Mouse (Mus musculus): ENCODE measurements at regions not wholly inside any gene's neighbourhood (a gene's known extent, or its start where the extent isn't known, plus 50 kb on each side); places are given as distances from the start of the nearest gene placed in this dataset.
"Not testable (repeated sequence)": the region's sequence is repeated elsewhere in the genome, so short reads cannot be mapped to it uniquely, and the experiment has no call there.

- Histone ChIP-seq H3K4me2 (replicated peaks; ENCODE audit: low read depth, low read length) (no peak overlapping the region), H3K36me3 (ENCODE audit: control insufficient read depth, insufficient read depth, low read length) (no peaks in the 10 kb centered on the region), H3K27me3 (ENCODE audit: control insufficient read depth, insufficient read depth, low read length) (no peaks in the 10 kb centered on the region), H3K4me1 (replicated peaks; ENCODE audit: control insufficient read depth, insufficient read depth, low read length) (no peaks in the 10 kb centered on the region), H3K9me3 (ENCODE audit: control insufficient read depth, low read length) (no peaks in the 10 kb centered on the region), H3K9ac (ENCODE audit: low read depth, low read length) (no peak overlapping the region), H3K27ac (ENCODE audit: low read depth, low read length) (no peak overlapping the region), H3K4me3 (ENCODE audit: low read depth, low read length) (no peak overlapping the region)
- DNase-seq (ENCODE audit: low spot score) (no peak), ATAC-seq (ENCODE audit: low FRiP score) (no peak)
- 75% methylated on average over 1 of the region's 1 CpGs for WGBS
Observed at GRCm38 (mm10) chr2:100252006-100252405, 1372.5 kb upstream of the Rag2 start.

- DNase-seq (ENCODE audit: low spot score), result peak; percentile 14
Observed at GRCm38 (mm10) chr2:100259136-100259853, 1365.2 kb upstream of the Rag2 start.

GRCm38 (mm10) chr2:100306516-100306915, 1318.0 kb upstream of the Rag2 start:
- Histone ChIP-seq H3K9ac (ENCODE audit: low read depth, low read length) (no peak overlapping the region), H3K4me3 (ENCODE audit: low read depth, low read length) (no peak overlapping the region), H3K27ac (ENCODE audit: low read depth, low read length) (no peak overlapping the region), H3K36me3 (ENCODE audit: control insufficient read depth, insufficient read depth, low read length) (no peaks in the 10 kb centered on the region), H3K9me3 (ENCODE audit: control insufficient read depth, low read length) (no peaks in the 10 kb centered on the region), H3K27me3 (ENCODE audit: control insufficient read depth, insufficient read depth, low read length) (no peaks in the 10 kb centered on the region), H3K4me2 (replicated peaks; ENCODE audit: low read depth, low read length) (no peak overlapping the region), H3K4me1 (replicated peaks; ENCODE audit: control insufficient read depth, insufficient read depth, low read length) (no peaks in the 10 kb centered on the region)
- 76% methylated on average over 7 of the region's 7 CpGs for WGBS
- ATAC-seq (ENCODE audit: low FRiP score) (no peak), DNase-seq (ENCODE audit: low spot score) (no peak)

More at GRCm38 (mm10) chr2:100259136-100259853, 1365.2 kb upstream of the Rag2 start:
- H3K9ac ChIP-seq (ENCODE audit: low read depth, low read length), result no peak overlapping the region
- WGBS, result 69% methylated on average over 1 of the region's 1 CpGs
- H3K4me3 ChIP-seq (ENCODE audit: low read depth, low read length), result no peak overlapping the region
- H3K36me3 ChIP-seq (ENCODE audit: control insufficient read depth, insufficient read depth, low read length), result no peaks in the 10 kb centered on the region
- no peak overlapping the region for H3K4me2 ChIP-seq (replicated peaks; ENCODE audit: low read depth, low read length)
- no peaks in the 10 kb centered on the region for H3K4me1 ChIP-seq (replicated peaks; ENCODE audit: control insufficient read depth, insufficient read depth, low read length)
- no peak overlapping the region for H3K27ac ChIP-seq (ENCODE audit: low read depth, low read length)
- H3K27me3 ChIP-seq (ENCODE audit: control insufficient read depth, insufficient read depth, low read length), result no peaks in the 10 kb centered on the region
- H3K9me3 ChIP-seq (ENCODE audit: control insufficient read depth, low read length), result no peaks in the 10 kb centered on the region
- ATAC-seq (ENCODE audit: low FRiP score), result peak; percentile 88

- ATAC-seq (ENCODE audit: low FRiP score) (no peak), DNase-seq (ENCODE audit: low spot score) (no peak)
- Histone ChIP-seq H3K27me3 (ENCODE audit: control insufficient read depth, insufficient read depth, low read length) (no peaks in the 10 kb centered on the region), H3K9me3 (ENCODE audit: control insufficient read depth, low read length) (no peaks in the 10 kb centered on the region), H3K4me3 (ENCODE audit: low read depth, low read length) (no peak overlapping the region), H3K36me3 (ENCODE audit: control insufficient read depth, insufficient read depth, low read length) (no peaks in the 10 kb centered on the region), H3K4me1 (replicated peaks; ENCODE audit: control insufficient read depth, insufficient read depth, low read length) (no peaks in the 10 kb centered on the region), H3K4me2 (replicated peaks; ENCODE audit: low read depth, low read length) (no peak overlapping the region), H3K27ac (ENCODE audit: low read depth, low read length) (no peak overlapping the region), H3K9ac (ENCODE audit: low read depth, low read length) (no peak overlapping the region)
- WGBS, result 25% methylated on average over 1 of the region's 1 CpGs
Observed at GRCm38 (mm10) chr2:100312750-100313275, 1311.7 kb upstream of the Rag2 start.

- Histone ChIP-seq H3K36me3 (ENCODE audit: control insufficient read depth, insufficient read depth, low read length) (no peaks in the 10 kb centered on the region), H3K27me3 (ENCODE audit: control insufficient read depth, insufficient read depth, low read length) (no peaks in the 10 kb centered on the region), H3K9me3 (ENCODE audit: control insufficient read depth, low read length) (no peaks in the 10 kb centered on the region), H3K4me2 (replicated peaks; ENCODE audit: low read depth, low read length) (no peak overlapping the region), H3K4me1 (replicated peaks; ENCODE audit: control insufficient read depth, insufficient read depth, low read length) (no peaks in the 10 kb centered on the region), H3K27ac (ENCODE audit: low read depth, low read length) (no peak overlapping the region), H3K9ac (ENCODE audit: low read depth, low read length) (no peak overlapping the region), H3K4me3 (ENCODE audit: low read depth, low read length) (no peak overlapping the region)
- DNase-seq (ENCODE audit: low spot score) (no peak), ATAC-seq (ENCODE audit: low FRiP score) (no peak)
- WGBS, result 81% methylated on average over 1 of the region's 1 CpGs
Observed at GRCm38 (mm10) chr2:100320461-100320860, 1304.1 kb upstream of the Rag2 start.

GRCm38 (mm10) chr2:100340713-100341112, 1283.8 kb upstream of the Rag2 start:
- Histone ChIP-seq H3K4me2 (replicated peaks; ENCODE audit: low read depth, low read length) (no peak overlapping the region), H3K4me3 (ENCODE audit: low read depth, low read length) (no peak overlapping the region), H3K9ac (ENCODE audit: low read depth, low read length) (no peak overlapping the region), H3K9me3 (ENCODE audit: control insufficient read depth, low read length) (no peaks in the 10 kb centered on the region), H3K36me3 (ENCODE audit: control insufficient read depth, insufficient read depth, low read length) (no peaks in the 10 kb centered on the region), H3K4me1 (replicated peaks; ENCODE audit: control insufficient read depth, insufficient read depth, low read length) (no peaks in the 10 kb centered on the region), H3K27ac (ENCODE audit: low read depth, low read length) (no peak overlapping the region), H3K27me3 (ENCODE audit: control insufficient read depth, insufficient read depth, low read length) (no peaks in the 10 kb centered on the region)
- ATAC-seq (ENCODE audit: low FRiP score) (no peak), DNase-seq (ENCODE audit: low spot score) (no peak)
- 84% methylated on average over 4 of the region's 4 CpGs for WGBS

GRCm38 (mm10) chr2:100344921-100345425, 1279.5 kb upstream of the Rag2 start:
- Histone ChIP-seq H3K4me1 (replicated peaks; ENCODE audit: control insufficient read depth, insufficient read depth, low read length) (no peaks in the 10 kb centered on the region), H3K27me3 (ENCODE audit: control insufficient read depth, insufficient read depth, low read length) (no peaks in the 10 kb centered on the region), H3K27ac (ENCODE audit: low read depth, low read length) (no peak overlapping the region), H3K4me3 (ENCODE audit: low read depth, low read length) (no peak overlapping the region), H3K9me3 (ENCODE audit: control insufficient read depth, low read length) (no peaks in the 10 kb centered on the region), H3K9ac (ENCODE audit: low read depth, low read length) (no peak overlapping the region), H3K36me3 (ENCODE audit: control insufficient read depth, insufficient read depth, low read length) (no peaks in the 10 kb centered on the region), H3K4me2 (replicated peaks; ENCODE audit: low read depth, low read length) (no peak overlapping the region)
- 86% methylated on average over 3 of the region's 3 CpGs for WGBS
- no peak for DNase-seq (ENCODE audit: low spot score)
- peak; percentile 66; the same call in 1 of the 2 replicates for ATAC-seq (ENCODE audit: low FRiP score)

GRCm38 (mm10) chr2:100365616-100366015, 1258.9 kb upstream of the Rag2 start:
- H3K4me1 ChIP-seq (replicated peaks; ENCODE audit: control insufficient read depth, insufficient read depth, low read length); ATAC-seq (ENCODE audit: low FRiP score); H3K27me3 ChIP-seq (ENCODE audit: control insufficient read depth, insufficient read depth, low read length); H3K4me2 ChIP-seq (replicated peaks; ENCODE audit: low read depth, low read length); H3K36me3 ChIP-seq (ENCODE audit: control insufficient read depth, insufficient read depth, low read length); H3K9me3 ChIP-seq (ENCODE audit: control insufficient read depth, low read length); H3K4me3 ChIP-seq (ENCODE audit: low read depth, low read length); H3K27ac ChIP-seq (ENCODE audit: low read depth, low read length); DNase-seq (ENCODE audit: low spot score); H3K9ac ChIP-seq (ENCODE audit: low read depth, low read length): not testable (repeated sequence)
- WGBS, result 92% methylated on average over 10 of the region's 10 CpGs

- no peak overlapping the region for H3K27ac ChIP-seq (ENCODE audit: low read depth, low read length)
- no peak for DNase-seq (ENCODE audit: low spot score)
- H3K9ac ChIP-seq (ENCODE audit: low read depth, low read length), result no peak overlapping the region
- ATAC-seq (ENCODE audit: low FRiP score), result no peak
- H3K27me3 ChIP-seq (ENCODE audit: control insufficient read depth, insufficient read depth, low read length), result no peaks in the 10 kb centered on the region
- H3K4me1 ChIP-seq (replicated peaks; ENCODE audit: control insufficient read depth, insufficient read depth, low read length), result no peaks in the 10 kb centered on the region
- no peaks in the 10 kb centered on the region for H3K36me3 ChIP-seq (ENCODE audit: control insufficient read depth, insufficient read depth, low read length)
- no peak overlapping the region for H3K4me2 ChIP-seq (replicated peaks; ENCODE audit: low read depth, low read length)
- H3K4me3 ChIP-seq (ENCODE audit: low read depth, low read length), result no peak overlapping the region
- H3K9me3 ChIP-seq (ENCODE audit: control insufficient read depth, low read length), result no peaks in the 10 kb centered on the region
Observed at GRCm38 (mm10) chr2:100399776-100400175, 1224.7 kb upstream of the Rag2 start.

All from hindbrain, embryonic 11.5 days (tissue).